Mouse (Mus musculus) stomach, embryonic 16.5 days (tissue): ENCODE measurements around the gene Tmem185b. TPM values are rescaled to one million over a fixed set of nuclear protein-coding genes. Genes with fewer than 3 reads are reported as not detected.

Source experiments
- ATAC-seq: fragments of 200-750 bp; cut with Nextera tagmentation; 2 replicates; pipeline ENCODE4 v1.8.0; 2017; ENCODE audit warnings: moderate number of reproducible peaks, moderate TSS enrichment; ENCODE audit not compliant: insufficient read depth, low FRiP score
- H3K27ac ChIP-seq: fragments of 300-500 bp; sonication (generic); 2 replicates; pipeline ENCODE4 v1.5.1; 2014; ENCODE audit warnings: low read length
- H3K27me3 ChIP-seq: fragments of 300-500 bp; sonication (generic); 2 replicates; pipeline ENCODE4 v1.6.1; 2014; ENCODE audit warnings: low read length, control low read depth, mixed read lengths; ENCODE audit not compliant: control insufficient read depth, insufficient read depth
- H3K36me3 ChIP-seq: fragments of 300-500 bp; sonication (generic); 2 replicates; pipeline ENCODE4 v1.6.1; 2014; ENCODE audit warnings: low read length; ENCODE audit not compliant: control insufficient read depth, insufficient read depth
- H3K4me1 ChIP-seq: fragments of 300-500 bp; sonication (generic); 2 replicates; pipeline ENCODE4 v1.6.1; 2014; ENCODE audit warnings: low read length, control low read depth, mixed read lengths; ENCODE audit not compliant: control insufficient read depth, insufficient read depth
- H3K4me2 ChIP-seq: fragments of 300-500 bp; sonication (generic); 2 replicates; pipeline ENCODE4 v1.6.1; 2014; ENCODE audit warnings: low read depth, low read length, mixed read lengths
- H3K4me3 ChIP-seq: fragments of 300-500 bp; sonication (generic); replicated peaks from 2 replicates; pipeline ENCODE4 v1.5.1; 2014; ENCODE audit warnings: mild to moderate bottlenecking, low read length
- H3K9ac ChIP-seq: fragments of 300-500 bp; sonication (generic); 2 replicates; pipeline ENCODE4 v1.6.1; 2014; ENCODE audit warnings: low read length
- H3K9me3 ChIP-seq: fragments of 300-500 bp; sonication (generic); replicated peaks from 2 replicates; pipeline ENCODE4 v1.6.1; 2016; ENCODE audit warnings: low read length, control low read depth; ENCODE audit not compliant: control insufficient read depth
- WGBS: fragments of 180-500 bp; shearing (Covaris S2); extraction: QIAGEN DNeasy Blood & Tissue Kit; methylation state at CpG from one replicate; pipeline ENCODE4 v1.1.7; 2014; 5-methylcytosine and 5-hydroxymethylcytosine counted together
- polyA plus RNA-seq: library from polyadenylated mRNA; unstranded; fragments of >200 nt; fragmentation: Nextera tagmentation; extraction: Ambion mirVana; gene quantifications from 2 replicates; pipeline ENCODE4 v1.2.1, GENCODE M21; 2015

Tmem185b gene
- polyA plus RNA-seq, 1 experiment from 2014 or later = 21.7 TPM

- no peaks in the 10 kb centered on the region for H3K9me3 ChIP-seq
- no peak overlapping the region for H3K4me3 ChIP-seq
- H3K4me2 ChIP-seq = no peak overlapping the region
- no peaks in the 10 kb centered on the region for H3K27me3 ChIP-seq
- no peak overlapping the region for H3K27ac ChIP-seq
- H3K36me3 ChIP-seq = no peaks in the 10 kb centered on the region
- H3K9ac ChIP-seq = no peak overlapping the region
- no peak for ATAC-seq
- 36% methylated on average over 2 of the region's 2 CpGs for WGBS
- H3K4me1 ChIP-seq = peaks cover 3% of the 10 kb centered on the region; the same call in 1 of the 2 replicates
Observed at GRCm38 (mm10) chr1:119539252-119539651, 13.3 kb downstream of the Tmem185b start.

GRCm38 (mm10) chr1:119540836-119541557, 15.0 kb downstream of the Tmem185b start:
- Histone ChIP-seq H3K27ac (peak overlapping the region; percentile 63; the same call in 1 of the 2 replicates), H3K9ac (no peak overlapping the region), H3K9me3 (no peaks in the 10 kb centered on the region), H3K4me2 (no peak overlapping the region), H3K27me3 (no peaks in the 10 kb centered on the region), H3K36me3 (no peaks in the 10 kb centered on the region), H3K4me3 (no peak overlapping the region), H3K4me1 (peaks cover 3% of the 10 kb centered on the region; the same call in 1 of the 2 replicates)
- peak; percentile 75; the same call in 1 of the 2 replicates for ATAC-seq
- WGBS = 60% methylated on average over 9 of the region's 9 CpGs

- no peaks in the 10 kb centered on the region for H3K27me3 ChIP-seq
- H3K4me2 ChIP-seq = no peak overlapping the region
- WGBS = 47% methylated on average over 3 of the region's 3 CpGs
- no peaks in the 10 kb centered on the region for H3K36me3 ChIP-seq
- peaks cover 3% of the 10 kb centered on the region; the same call in 1 of the 2 replicates for H3K4me1 ChIP-seq
- H3K27ac ChIP-seq = no peak overlapping the region
- no peak overlapping the region for H3K4me3 ChIP-seq
- no peaks in the 10 kb centered on the region for H3K9me3 ChIP-seq
- H3K9ac ChIP-seq = no peak overlapping the region
- ATAC-seq = no peak
Observed at GRCm38 (mm10) chr1:119541570-119541969, 15.6 kb downstream of the Tmem185b start.

GRCm38 (mm10) chr1:119543316-119543715, 17.4 kb downstream of the Tmem185b start:
- Histone ChIP-seq H3K4me3 (no peak overlapping the region), H3K36me3 (no peaks in the 10 kb centered on the region), H3K27ac (no peak overlapping the region), H3K4me1 (peaks cover 3% of the 10 kb centered on the region; the same call in 1 of the 2 replicates), H3K9me3 (no peaks in the 10 kb centered on the region), H3K4me2 (no peak overlapping the region), H3K9ac (no peak overlapping the region), H3K27me3 (no peaks in the 10 kb centered on the region)
- WGBS = 77% methylated on average over 6 of the region's 6 CpGs
- ATAC-seq = no peak

- WGBS = 74% methylated on average over 5 of the region's 5 CpGs
- no peak overlapping the region for H3K27ac ChIP-seq
- no peaks in the 10 kb centered on the region for H3K9me3 ChIP-seq
- H3K4me1 ChIP-seq = peaks cover 3% of the 10 kb centered on the region; the same call in 1 of the 2 replicates
- H3K36me3 ChIP-seq = no peaks in the 10 kb centered on the region
- no peak overlapping the region for H3K4me2 ChIP-seq
- no peak for ATAC-seq
- H3K27me3 ChIP-seq = no peaks in the 10 kb centered on the region
- no peak overlapping the region for H3K9ac ChIP-seq
- no peak overlapping the region for H3K4me3 ChIP-seq
Observed at GRCm38 (mm10) chr1:119544611-119545155, 18.7 kb downstream of the Tmem185b start.

- WGBS = 45% methylated on average over 2 of the region's 2 CpGs
- no peak overlapping the region for H3K9ac ChIP-seq
- no peaks in the 10 kb centered on the region for H3K36me3 ChIP-seq
- H3K27me3 ChIP-seq = no peaks in the 10 kb centered on the region
- no peak overlapping the region for H3K4me2 ChIP-seq
- no peaks in the 10 kb centered on the region for H3K9me3 ChIP-seq
- H3K27ac ChIP-seq = no peak overlapping the region
- no peak for ATAC-seq
- H3K4me1 ChIP-seq = peaks cover 3% of the 10 kb centered on the region; the same call in 1 of the 2 replicates
- H3K4me3 ChIP-seq = no peak overlapping the region
Observed at GRCm38 (mm10) chr1:119545164-119545563, 19.2 kb downstream of the Tmem185b start.

- no peak for ATAC-seq
- Histone ChIP-seq H3K36me3 (no peaks in the 10 kb centered on the region), H3K4me2 (no peak overlapping the region), H3K4me3 (no peak overlapping the region), H3K27me3 (no peaks in the 10 kb centered on the region), H3K9ac (no peak overlapping the region), H3K4me1 (peaks cover 3% of the 10 kb centered on the region; the same call in 1 of the 2 replicates), H3K27ac (no peak overlapping the region), H3K9me3 (no peaks in the 10 kb centered on the region)
- WGBS = 87% methylated on average over 4 of the region's 4 CpGs
Observed at GRCm38 (mm10) chr1:119545671-119546070, 19.7 kb downstream of the Tmem185b start.

GRCm38 (mm10) chr1:119546490-119546889, 20.5 kb downstream of the Tmem185b start:
- no peaks in the 10 kb centered on the region for H3K4me1 ChIP-seq
- H3K4me3 ChIP-seq = no peak overlapping the region
- no peaks in the 10 kb centered on the region for H3K36me3 ChIP-seq
- no peaks in the 10 kb centered on the region for H3K9me3 ChIP-seq
- ATAC-seq = no peak
- 80% methylated on average over 3 of the region's 3 CpGs for WGBS
- H3K9ac ChIP-seq = no peak overlapping the region
- H3K27me3 ChIP-seq = no peaks in the 10 kb centered on the region
- no peak overlapping the region for H3K27ac ChIP-seq
- H3K4me2 ChIP-seq = no peak overlapping the region

GRCm38 (mm10) chr1:119548668-119549326, 22.8 kb downstream of the Tmem185b start:
- Histone ChIP-seq H3K4me1 (no peaks in the 10 kb centered on the region), H3K27ac (no peak overlapping the region), H3K4me2 (no peak overlapping the region), H3K4me3 (no peak overlapping the region), H3K9me3 (no peaks in the 10 kb centered on the region), H3K27me3 (no peaks in the 10 kb centered on the region), H3K36me3 (no peaks in the 10 kb centered on the region), H3K9ac (no peak overlapping the region)
- ATAC-seq = peak; percentile 40; the same call in 1 of the 2 replicates
- 65% methylated on average over 7 of the region's 7 CpGs for WGBS
